Mouse (Mus musculus) liver, adult (tissue): ENCODE results near the gene Asb1.

Experiments
- GATA4 ChIP-seq: IDR thresholded peaks from 2 replicates; pipeline ENCODE4 v1.6.1; 2014; ENCODE audit warnings: mild to moderate bottlenecking, low read length; ENCODE audit not compliant: insufficient replicate concordance

Asb1 gene

GRCm38 (mm10) chr1:91537786-91538569 lies 2.4 kb upstream of the Asb1 start:
- no peak for TF ChIP-seq GATA4

GRCm38 (mm10) chr1:91538570-91538929 lies 1.8 kb upstream of the Asb1 start:
- TF ChIP-seq GATA4: no peak

GRCm38 (mm10) chr1:91539246-91539645 lies 1.1 kb upstream of the Asb1 start:
- no peak for TF ChIP-seq GATA4

GRCm38 (mm10) chr1:91539704-91540270 lies 557 bp upstream of the Asb1 start:
- no peak for TF ChIP-seq GATA4

GRCm38 (mm10) chr1:91541042-91541592 lies 773 bp downstream of the Asb1 start:
- TF ChIP-seq GATA4: no peak

GRCm38 (mm10) chr1:91543974-91544373 lies 3.6 kb downstream of the Asb1 start:
- TF ChIP-seq GATA4: peak; percentile 57; the same call in 1 of the 2 replicates

- no peak for TF ChIP-seq GATA4
Measured at GRCm38 (mm10) chr1:91545226-91545625, 4.9 kb downstream of the Asb1 start.

GRCm38 (mm10) chr1:91547567-91547966 lies 7.2 kb downstream of the Asb1 start:
- no peak for TF ChIP-seq GATA4

- TF ChIP-seq GATA4: no peak
Measured at GRCm38 (mm10) chr1:91549073-91549472, 8.7 kb downstream of the Asb1 start.

GRCm38 (mm10) chr1:91557099-91557498 lies 16.8 kb downstream of the Asb1 start:
- TF ChIP-seq GATA4: no peak

- TF ChIP-seq GATA4: no peak
Measured at GRCm38 (mm10) chr1:91561226-91561625, 20.9 kb downstream of the Asb1 start.

GRCm38 (mm10) chr1:91562977-91563590 lies 22.7 kb downstream of the Asb1 start:
- no peak for TF ChIP-seq GATA4

- TF ChIP-seq GATA4: no peak
Measured at GRCm38 (mm10) chr1:91564004-91564403, 23.7 kb downstream of the Asb1 start.

GRCm38 (mm10) chr1:91564598-91564997 lies 24.3 kb downstream of the Asb1 start:
- no peak for TF ChIP-seq GATA4

GRCm38 (mm10) chr1:91567269-91567668 lies 26.9 kb downstream of the Asb1 start:
- TF ChIP-seq GATA4: no peak

GRCm38 (mm10) chr1:91572458-91572857 lies 32.1 kb downstream of the Asb1 start:
- no peak for TF ChIP-seq GATA4
